Mouse (Mus musculus) left cerebral cortex, postnatal 36 days (tissue): ENCODE data around the gene Tle1. TPM values are rescaled to one million over a fixed set of nuclear protein-coding genes. Genes with fewer than 3 reads are reported as not detected.

Experiments
- DNase-seq, 2 experiments: peaks; one replicate each; pipeline ENCODE4 v3.0.0; 2021 to 2022; ENCODE audit warnings: low spot score in 2 of 2, mixed read lengths in 1 of 2
- intact Hi-C: fragments of 180-260 bp; cut with DNase I; formaldehyde crosslinking; loops from one replicate; pipeline ENCODE4 v1.15.1; 2025
- total RNA-seq, 2 experiments: library from RNA; stranded (reverse); gene quantifications; 2 replicates each; pipeline ENCODE4 v1.2.3; 2021

Tle1 gene
- total RNA-seq, result 10 to 100 TPM; 46.3 to 49.9 TPM

GRCm38 (mm10) chr4:72200559-72201409, at the start of gene Tle1:
Tle1 (minus strand) TSS chr4:72200919.
- intact Hi-C loops, result loop anchor here (5.0 to 10.0 kb wide), 3 partner anchors 182 to 1666 kb away; partner anchors contain the start of gene Megf9
- peak; percentile 100 for DNase-seq

- no peak for DNase-seq
- intact Hi-C loops, result no loop called here
Measured at GRCm38 (mm10) chr4:72233584-72234219, 33.0 kb upstream of the Tle1 start.

- intact Hi-C loops, result no loop called here
- no peak for DNase-seq
Measured at GRCm38 (mm10) chr4:72232206-72232605, 31.5 kb upstream of the Tle1 start.

- intact Hi-C loops, result no loop called here
- DNase-seq, result no peak
Measured at GRCm38 (mm10) chr4:72230832-72231231, 30.1 kb upstream of the Tle1 start.

- intact Hi-C loops, result no loop called here
- no peak for DNase-seq
Measured at GRCm38 (mm10) chr4:72221629-72222028, 20.9 kb upstream of the Tle1 start.

GRCm38 (mm10) chr4:72204420-72205045, 3.8 kb upstream of the Tle1 start:
- intact Hi-C loops, result loop anchor here (5.0 to 10.0 kb wide), 3 partner anchors 178 to 1670 kb away; partner anchors contain the start of gene Megf9

GRCm38 (mm10) chr4:72201521-72201991, 837 bp upstream of the Tle1 start:
- intact Hi-C loops, result loop anchor here (5.0 to 10.0 kb wide), 3 partner anchors 181 to 1667 kb away; partner anchors contain the start of gene Megf9
- peak in 1 of 2 experiments; percentile 49 for DNase-seq

More at GRCm38 (mm10) chr4:72204420-72205045, 3.8 kb upstream of the Tle1 start:
- DNase-seq, result no peak

- intact Hi-C loops, result loop anchor here (5.0 to 10.0 kb wide), 4 partner anchors 135 to 1665 kb away; partner anchors contain the start of gene Megf9
- peak; percentile 57 to 67 for DNase-seq
Measured at GRCm38 (mm10) chr4:72199571-72200558, 854 bp downstream of the Tle1 start.

- peak; percentile 82 for DNase-seq
- intact Hi-C loops, result loop anchor here (10.0 kb wide), 1 partner anchor 134 kb away; no protein-coding TSS in a partner anchor
Measured at GRCm38 (mm10) chr4:72198877-72199411, 1.8 kb downstream of the Tle1 start.

GRCm38 (mm10) chr4:72197888-72198605, 2.7 kb downstream of the Tle1 start:
- DNase-seq, result no peak
- intact Hi-C loops, result loop anchor here (10.0 kb wide), 1 partner anchor 133 kb away; no protein-coding TSS in a partner anchor

GRCm38 (mm10) chr4:72195116-72195835, 5.4 kb downstream of the Tle1 start:
- intact Hi-C loops, result loop anchor here (10.0 kb wide), 1 partner anchor 130 kb away; no protein-coding TSS in a partner anchor
- no peak for DNase-seq

- intact Hi-C loops, result loop anchor here (10.0 kb wide), 1 partner anchor 128 kb away; no protein-coding TSS in a partner anchor
- DNase-seq, result no peak
Measured at GRCm38 (mm10) chr4:72193276-72193675, 7.4 kb downstream of the Tle1 start.

- DNase-seq, result no peak
- intact Hi-C loops, result no loop called here
Measured at GRCm38 (mm10) chr4:72184476-72184875, 16.2 kb downstream of the Tle1 start.

GRCm38 (mm10) chr4:72182343-72182988, 18.3 kb downstream of the Tle1 start:
- intact Hi-C loops, result no loop called here
- no peak for DNase-seq

GRCm38 (mm10) chr4:72175943-72176342, 24.8 kb downstream of the Tle1 start:
- DNase-seq, result no peak
- intact Hi-C loops, result no loop called here

- intact Hi-C loops, result no loop called here
- DNase-seq, result no peak
Measured at GRCm38 (mm10) chr4:72168267-72168666, 32.5 kb downstream of the Tle1 start.
